ENCODE assay signal across 12 mouse cellular contexts in the genomic region with DNA sequence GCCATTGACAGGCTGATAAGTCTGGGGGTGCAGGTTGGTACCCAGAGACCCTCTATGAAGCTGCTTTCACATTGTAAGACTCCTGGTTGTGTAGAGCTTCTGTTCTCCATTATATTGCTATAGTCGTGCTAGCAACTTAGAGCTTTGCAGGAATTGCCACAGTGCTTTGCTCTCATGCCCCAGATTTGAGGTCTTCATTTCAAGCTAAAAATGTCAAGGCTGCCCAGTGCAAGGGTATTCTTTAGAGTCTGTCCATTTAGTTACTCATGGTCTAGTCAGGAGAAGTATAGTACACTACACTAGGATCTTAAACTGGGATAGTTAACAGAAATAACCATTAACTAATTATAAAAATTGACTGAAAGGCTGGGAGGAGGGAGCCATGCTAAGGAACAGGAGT. TPM values are rescaled to one million over a fixed set of nuclear protein-coding genes. Genes with fewer than 3 reads are reported as not detected.
DNase-seq lines count a peak whose midpoint lies in the region.
"Had no signal": no experiment of that assay in that cellular context is flagged by ENCODE, and none has a peak within 500 bp of the region (broad histone marks: within the 10 kb centered on the region; RNA-seq: fewer than 3 reads in every experiment).

No protein-coding gene starts in this region.

- DNase-seq in adrenal gland, adult (ENCODE audit: inconsistent age in 2 of 2, low spot score in 1 of 2): peak; percentile 42 to 77
- no peak for DNase-seq in adrenal gland, postnatal 14 days
- DNase-seq in adrenal gland, adult 8-10 months: peak; percentile 26
- no peak for DNase-seq in adrenal gland, adult 18-20 months (ENCODE audit: low spot score in 2 of 2)
- peak; percentile 22 to 29 for DNase-seq in adrenal gland, postnatal 36 days
- DNase-seq: B cell, adult 2 months; cerebellum, adult 11 months; cerebellum, adult 18-20 months; cerebellum, adult 8-10 months; cerebellum, adult 9-11 months; cerebellum, postnatal 36 days; embryo, embryonic 11 days had no signal

RNA-seq across cellular contexts. Expression of a gene that starts 35.4 kb away (rescaled TPM):
- 17.3 and 19.5 TPM in 2 replicates for total RNA-seq in adrenal gland, postnatal 14 days (2021)
- 10 to 100 TPM; 17.1 to 26.1 (median 24.0) TPM for total RNA-seq in adrenal gland, adult 8-10 months (2022)
- total RNA-seq in adrenal gland, adult 18-20 months (2021): 10 to 100 TPM; 18.5 to 18.7 TPM
- total RNA-seq in adrenal gland, postnatal 36 days (2021): 10 to 100 TPM; 19.1 to 23.5 TPM

Comparison
In these comparisons a context has a peak if more than half of its experiments do, and no peak if none do; other contexts are left out.
1. DNase-seq: peak in adrenal gland, adult (2 of 2), adrenal gland, adult 8-10 months (single experiment) and adrenal gland, postnatal 36 days (2 of 2); none in adrenal gland, postnatal 14 days (single experiment) and adrenal gland, adult 18-20 months (0 of 2).